Mouse (Mus musculus): ENCODE results near the gene Slitrk2. TPM values are rescaled to one million over a fixed set of nuclear protein-coding genes. Genes with fewer than 3 reads are reported as not detected.

The Slitrk2 gene
- polyA plus RNA-seq (2016; fragmentation: Nextera tagmentation; extraction: Ambion mirVana) = 1.8 and 2.1 TPM in 2 replicates

DNA sequence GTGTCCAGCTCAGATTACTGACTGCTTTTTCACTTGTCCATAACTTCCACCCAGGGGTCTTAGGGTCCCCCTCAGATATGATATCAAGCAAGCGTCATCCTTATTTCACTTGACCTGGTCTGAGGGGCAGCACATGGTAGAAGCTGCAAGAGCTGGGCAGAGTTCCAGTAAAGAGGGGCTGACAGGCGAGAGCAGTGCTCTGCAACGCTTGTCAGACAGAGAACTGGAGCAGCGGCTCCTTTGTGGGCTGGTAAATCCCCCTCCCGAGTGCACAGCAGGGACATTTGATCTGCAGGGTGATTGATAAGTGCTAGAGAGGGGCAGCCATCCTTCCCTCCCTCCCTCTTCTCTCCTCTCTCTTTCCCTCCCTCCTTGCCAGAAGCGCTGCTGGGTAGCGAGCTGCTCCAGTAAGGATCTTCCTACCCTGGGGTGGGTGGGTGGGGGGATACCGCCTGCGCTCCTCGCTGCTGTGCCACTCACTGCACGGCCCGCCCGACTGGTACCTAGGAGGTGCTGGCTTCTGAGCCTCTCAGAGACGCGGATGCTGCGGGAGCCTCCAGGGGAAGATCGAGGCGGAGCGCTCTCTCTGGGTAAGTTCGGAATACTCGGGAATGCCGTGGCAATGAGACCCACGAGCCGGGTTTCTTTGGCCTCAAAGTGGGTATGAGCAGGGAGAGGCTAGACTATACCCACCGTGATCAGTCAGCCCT lies at the start of gene Slitrk2:
Gene Slitrk2, plus strand, starts transcription at position 408 of the 710 bp plus-strand sequence.
- H3K4me1 ChIP-seq (replicated peaks) = peaks cover 4% of the 10 kb centered on the region; the same call in 1 of the 2 replicates
- H3K9me3 ChIP-seq = no peaks in the 10 kb centered on the region
- 19% methylated on average over 25 of the region's 25 CpGs for WGBS
- DNase-seq (ENCODE audit: low spot score) = peak; percentile 36
- H3K27ac ChIP-seq = peak within 1 kb of the TSS; percentile 53
- peak within 1 kb of the TSS; percentile 50 for H3K4me3 ChIP-seq
- H3K36me3 ChIP-seq = no peaks in the 10 kb centered on the region
- peaks cover 6% of the 10 kb centered on the region; the same call in 1 of the 2 replicates for H3K27me3 ChIP-seq (ENCODE audit: insufficient read depth, poor library complexity, severe bottlenecking)

DNA sequence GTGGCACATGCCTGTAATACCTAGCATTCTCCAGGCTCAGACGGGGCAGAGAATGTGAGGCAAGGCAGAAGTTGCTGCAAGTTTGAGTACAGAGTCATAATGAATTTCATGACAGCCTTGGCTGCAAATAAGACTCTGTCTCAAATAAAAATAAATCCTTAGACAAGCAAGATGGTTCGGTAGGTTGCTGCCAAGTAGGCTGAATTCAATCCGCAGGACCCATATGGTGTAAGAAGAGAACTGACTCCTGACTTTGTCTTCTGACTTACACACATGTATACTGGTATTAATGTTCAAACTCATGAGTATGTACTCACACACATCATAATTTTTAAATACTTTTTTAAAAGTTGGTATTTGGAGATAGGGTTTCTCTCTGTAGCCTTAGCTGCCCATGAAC lies 43.6 kb upstream of the Slitrk2 start:
- WGBS = 87% methylated on average over 3 of the region's 3 CpGs
- DNase-seq (ENCODE audit: low spot score) = no peak
- no peaks in the 10 kb centered on the region for H3K9me3 ChIP-seq
- H3K4me3 ChIP-seq = no peak overlapping the region
- H3K36me3 ChIP-seq = no peaks in the 10 kb centered on the region
- no peaks in the 10 kb centered on the region for H3K4me1 ChIP-seq (replicated peaks)
- H3K27ac ChIP-seq = no peak overlapping the region
- H3K27me3 ChIP-seq (ENCODE audit: insufficient read depth, poor library complexity, severe bottlenecking) = no peaks in the 10 kb centered on the region

DNA sequence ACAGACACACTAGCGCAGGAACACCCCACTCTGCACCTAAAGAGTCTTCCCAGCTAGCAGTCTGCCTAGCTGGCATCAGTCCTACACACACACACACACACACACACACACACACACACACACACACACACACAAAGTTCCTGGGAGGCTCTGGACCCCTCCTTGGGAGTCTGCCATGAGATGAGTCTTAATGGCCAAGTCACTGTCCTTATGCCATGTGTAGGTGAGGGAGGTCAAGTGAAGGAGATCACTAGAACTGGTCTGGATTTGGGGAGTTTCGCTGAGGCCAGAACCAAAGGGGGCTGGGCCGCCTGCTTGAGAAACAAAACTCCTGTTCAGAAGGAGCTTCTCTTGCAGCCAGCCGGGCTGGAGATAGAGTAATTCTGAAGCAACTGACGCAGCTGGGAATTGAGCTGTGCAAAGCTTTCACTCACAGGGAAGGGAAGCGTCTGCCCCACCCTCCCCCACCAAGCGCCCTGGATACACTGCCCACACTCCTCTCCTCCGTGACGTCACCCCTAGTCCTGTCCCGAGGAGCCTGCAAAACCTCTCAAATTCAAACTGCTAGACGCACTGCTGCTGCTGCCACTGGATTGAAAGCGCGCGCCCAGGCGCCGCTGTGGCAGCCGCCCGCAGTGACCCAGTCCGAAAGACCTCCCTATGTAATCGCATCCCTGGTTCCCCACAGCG lies 3.5 kb downstream of the Slitrk2 start:
- no peaks in the 10 kb centered on the region for H3K9me3 ChIP-seq
- DNase-seq (ENCODE audit: low spot score) = peak; percentile 56
- H3K4me3 ChIP-seq = peak overlapping the region; percentile 50
- peaks cover 14% of the 10 kb centered on the region; the same call in 1 of the 2 replicates for H3K27me3 ChIP-seq (ENCODE audit: insufficient read depth, poor library complexity, severe bottlenecking)
- WGBS = 11% methylated on average over 21 of the region's 21 CpGs
- H3K36me3 ChIP-seq = no peaks in the 10 kb centered on the region
- H3K27ac ChIP-seq = peak overlapping the region; percentile 62
- peaks cover 4% of the 10 kb centered on the region; the same call in 1 of the 2 replicates for H3K4me1 ChIP-seq (replicated peaks)

DNA sequence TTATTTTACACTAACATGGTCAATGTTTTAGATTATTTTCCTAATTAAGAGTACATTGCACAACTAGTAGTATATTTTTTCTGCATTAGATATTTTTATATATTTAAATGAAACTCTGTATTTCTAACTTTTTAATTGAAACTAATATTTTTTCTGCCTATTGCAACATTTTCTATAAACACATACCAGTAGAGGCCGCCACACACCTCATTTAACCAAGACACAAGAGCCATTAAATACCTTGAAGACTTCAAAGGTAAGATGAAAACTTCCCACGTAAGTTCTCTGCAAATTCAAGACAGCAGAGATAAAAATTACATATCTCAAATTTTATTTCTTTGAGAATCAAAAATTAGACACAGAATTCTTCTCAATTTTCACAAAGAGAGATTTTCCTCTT lies 8.2 kb downstream of the Slitrk2 start:
- Histone ChIP-seq H3K27ac (no peak overlapping the region), H3K4me1 (replicated peaks) (peaks cover 3% of the 10 kb centered on the region; the same call in 1 of the 2 replicates), H3K27me3 (ENCODE audit: insufficient read depth, poor library complexity, severe bottlenecking) (0 out of 2 replicates have a peak, but pooled peaks cover 10% of the 10 kb centered on the region), H3K9me3 (no peaks in the 10 kb centered on the region), H3K4me3 (no peak overlapping the region), H3K36me3 (no peaks in the 10 kb centered on the region)
- DNase-seq (ENCODE audit: low spot score) = no peak
- WGBS = 51% methylated on average over 2 of the region's 2 CpGs

DNA sequence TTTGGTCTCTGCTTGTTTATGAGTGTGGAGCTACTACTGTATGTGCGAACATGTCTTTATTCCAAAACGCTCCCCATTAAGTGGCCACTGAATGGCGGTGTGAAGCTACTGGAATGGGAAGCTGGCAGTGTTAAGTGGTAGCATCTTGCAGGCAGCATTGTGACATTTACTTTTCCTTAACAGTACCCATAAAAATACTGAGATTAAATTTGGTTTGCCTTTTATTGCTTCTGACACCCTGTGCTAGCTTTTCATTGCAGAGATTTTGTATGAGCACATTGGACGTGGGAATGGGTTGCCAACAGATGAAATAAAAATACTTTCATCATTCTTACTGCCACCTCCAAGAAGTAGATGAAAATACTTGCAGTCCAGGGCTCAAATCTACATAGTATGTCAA lies 27.8 kb downstream of the Slitrk2 start:
- Histone ChIP-seq H3K9me3 (no peaks in the 10 kb centered on the region), H3K27ac (no peak overlapping the region), H3K4me3 (no peak overlapping the region), H3K36me3 (no peaks in the 10 kb centered on the region), H3K27me3 (ENCODE audit: insufficient read depth, poor library complexity, severe bottlenecking) (no peaks in the 10 kb centered on the region), H3K4me1 (replicated peaks) (no peaks in the 10 kb centered on the region)
- WGBS = 92% methylated on average over 4 of the region's 4 CpGs
- DNase-seq (ENCODE audit: low spot score) = no peak

DNA sequence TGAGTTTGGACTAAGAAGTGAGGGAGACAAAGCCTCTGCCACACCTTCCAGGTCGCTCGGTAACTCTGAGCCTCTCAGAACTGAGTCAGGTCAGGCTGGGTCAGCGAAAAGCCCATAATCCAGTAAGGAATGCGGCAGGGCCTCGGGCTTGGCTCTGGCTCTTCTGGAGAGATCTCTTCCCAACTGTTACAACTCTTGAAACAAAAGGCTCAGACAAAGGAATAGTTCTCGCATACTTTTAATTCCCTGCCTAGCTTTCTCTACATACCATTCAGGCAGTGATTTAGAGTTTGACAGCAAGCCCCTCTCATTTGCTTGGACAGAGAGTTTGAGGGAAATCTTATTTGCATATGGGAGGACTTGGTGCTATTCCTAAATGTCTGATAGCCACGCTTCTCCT lies 29.5 kb downstream of the Slitrk2 start:
- no peaks in the 10 kb centered on the region for H3K27me3 ChIP-seq (ENCODE audit: insufficient read depth, poor library complexity, severe bottlenecking)
- no peaks in the 10 kb centered on the region for H3K36me3 ChIP-seq
- no peaks in the 10 kb centered on the region for H3K9me3 ChIP-seq
- DNase-seq (ENCODE audit: low spot score) = no peak
- no peak overlapping the region for H3K27ac ChIP-seq
- H3K4me3 ChIP-seq = no peak overlapping the region
- no peaks in the 10 kb centered on the region for H3K4me1 ChIP-seq (replicated peaks)
- WGBS = 31% methylated on average over 7 of the region's 7 CpGs

All from hindbrain, embryonic 10.5 days (tissue).